ENCODE assay signal across 26 mouse cellular contexts in the genomic region with DNA sequence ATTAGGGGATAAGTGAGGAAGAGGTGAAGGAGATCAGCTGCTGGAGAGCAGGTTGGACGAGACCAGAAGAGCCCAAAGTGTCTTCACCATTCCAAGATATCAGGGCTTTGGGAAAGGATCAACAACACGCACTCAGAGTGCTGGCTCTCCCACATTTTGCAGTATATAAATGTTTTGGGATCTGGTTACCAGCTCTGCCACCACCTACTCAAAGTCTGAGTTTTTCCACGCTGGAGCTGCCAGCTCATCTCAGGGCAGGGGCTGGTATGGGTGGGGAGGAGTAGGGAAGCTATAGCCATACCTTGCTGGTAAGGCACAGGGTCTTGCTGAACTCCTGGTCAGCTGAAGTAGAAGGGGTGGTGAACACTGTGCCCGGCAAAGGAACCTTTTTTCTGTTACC. TPM values are rescaled to one million over a fixed set of nuclear protein-coding genes. Genes with fewer than 3 reads are reported as not detected.
A peak's percentile ranks its signal among the peaks of the same experiment; 100 is the strongest.
DNase-seq lines count a peak whose midpoint lies in the region; ATAC-seq lines count a peak whose summit lies in the region.
"Had no signal": no experiment of that assay in that cellular context is flagged by ENCODE, and none has a peak within 500 bp of the region (broad histone marks: within the 10 kb centered on the region; RNA-seq: fewer than 3 reads in every experiment).

No protein-coding gene starts in this region.

- H3K27me3 ChIP-seq in heart, embryonic 15.5 days: no peaks in the 10 kb centered on the region
- H3K27me3 ChIP-seq: limb, embryonic 13.5 days; liver, embryonic 15.5 days; midbrain, embryonic 12.5 days; stomach, embryonic 15.5 days had no signal

- no peaks in the 10 kb centered on the region for H3K9me3 ChIP-seq in heart, embryonic 15.5 days (replicated peaks)
- H3K9me3 ChIP-seq: limb, embryonic 13.5 days; liver, embryonic 15.5 days; midbrain, embryonic 12.5 days; stomach, embryonic 15.5 days had no signal

- no peak for ATAC-seq in heart, embryonic 15.5 days (replicated peaks; ENCODE audit: insufficient number of reproducible peaks, insufficient read depth, low FRiP score, low read depth)
- ATAC-seq: forebrain, postnatal 0 days; hindbrain, embryonic 16.5 days had no signal

- no peak for DNase-seq in heart, adult 18-20 months
- DNase-seq in left cerebral cortex, adult 18-20 months (ENCODE audit: low spot score in 2 of 2): peak; percentile 2 to 30
- DNase-seq in left cerebral cortex, postnatal 10 days (ENCODE audit: extremely low spot score in 1 of 2, low spot score in 2 of 2): no peak
- DNase-seq in right cerebral cortex, adult 18-20 months: peak; percentile 23
- DNase-seq in right cerebral cortex, postnatal 10 days (ENCODE audit: low spot score in 2 of 2): no peak
- DNase-seq in telencephalon, adult 2 months (ENCODE audit: low read depth, low spot score): peak; percentile 6
- DNase-seq: B cell, adult 2 months; cerebellum, adult 18-20 months; cerebellum, postnatal 25 days; forebrain, postnatal 0 days; gastrocnemius, postnatal 14 days; spleen, adult 18-20 months had no signal

- intact Hi-C loops in left cerebral cortex, postnatal 10 days (cut with DNase I): no loop called here

- no peaks in the 10 kb centered on the region for H3K36me3 ChIP-seq in heart, embryonic 15.5 days
- H3K36me3 ChIP-seq: limb, embryonic 13.5 days; liver, embryonic 15.5 days; midbrain, embryonic 12.5 days; stomach, embryonic 15.5 days had no signal

- no peak overlapping the region for H3K9ac ChIP-seq in heart, embryonic 15.5 days
- H3K9ac ChIP-seq: forebrain, postnatal 0 days; limb, embryonic 13.5 days; liver, embryonic 15.5 days; midbrain, embryonic 12.5 days; stomach, embryonic 15.5 days had no signal

- H3K27ac ChIP-seq in heart, embryonic 15.5 days: peak overlapping the region; percentile 53
- H3K27ac ChIP-seq: heart, adult 2 months; limb, embryonic 13.5 days; liver, embryonic 15.5 days; midbrain, embryonic 12.5 days had no signal

- H3K4me3 ChIP-seq in heart, embryonic 15.5 days: no peak overlapping the region
- H3K4me3 ChIP-seq: heart, adult 2 months; limb, embryonic 13.5 days; liver, embryonic 15.5 days; midbrain, embryonic 12.5 days; stomach, embryonic 15.5 days had no signal

- 66% methylated on average over 4 of the region's 4 CpGs for WGBS in heart, embryonic 15.5 days

- no peaks in the 10 kb centered on the region for H3K4me1 ChIP-seq in heart, embryonic 15.5 days (replicated peaks)
- H3K4me1 ChIP-seq: limb, embryonic 13.5 days; liver, embryonic 15.5 days; midbrain, embryonic 12.5 days; stomach, embryonic 15.5 days had no signal

- H3K4me2 ChIP-seq in heart, embryonic 15.5 days: no peak overlapping the region
- H3K4me2 ChIP-seq: limb, embryonic 13.5 days; liver, embryonic 15.5 days; midbrain, embryonic 12.5 days; stomach, embryonic 15.5 days had no signal

RNA-seq across cellular contexts. Expression of a gene that starts 5.6 kb away (rescaled TPM):
- not detected in 2 replicates for polyA plus RNA-seq in heart, embryonic 15.5 days (2015; fragmentation: Nextera tagmentation; extraction: Ambion mirVana)
- total RNA-seq in heart, adult 18-20 months (2021): not detected
- total RNA-seq in left cerebral cortex, adult 18-20 months (2021): not detected
- total RNA-seq in left cerebral cortex, postnatal 10 days (2021): not detected
- total RNA-seq: adrenal gland, postnatal 36 days; forebrain, postnatal 0 days; gastrocnemius, postnatal 14 days; heart, adult 2 months; hematopoietic stem cell, adult 5-6 weeks; layer of hippocampus, adult 8-10 months; left cerebral cortex, adult 8-10 months; monocyte, adult 5-6 weeks had no signal
- polyA plus RNA-seq: forebrain, postnatal 0 days; heart, adult 2 months; hindbrain, embryonic 16.5 days; intestine, embryonic 16.5 days; limb, embryonic 13.5 days; liver, embryonic 15.5 days; midbrain, embryonic 12.5 days; neural tube, embryonic 11.5 days; stomach, embryonic 15.5 days had no signal

Comparison
In these comparisons a context has a peak if more than half of its experiments do, and no peak if none do; other contexts are left out.
1. DNase-seq: peak in left cerebral cortex, adult 18-20 months (2 of 2), right cerebral cortex, adult 18-20 months (single experiment) and telencephalon, adult 2 months (single experiment); none in heart, adult 18-20 months (0 of 2), left cerebral cortex, postnatal 10 days (0 of 2) and right cerebral cortex, postnatal 10 days (0 of 2).